Mouse (Mus musculus): ENCODE measurements around the gene Cdk15. TPM values are rescaled to one million over a fixed set of nuclear protein-coding genes. Genes with fewer than 3 reads are reported as not detected.

Cdk15 gene
- polyA plus RNA-seq, 1 experiment from 2014 or later = 0.79 TPM

DNA sequence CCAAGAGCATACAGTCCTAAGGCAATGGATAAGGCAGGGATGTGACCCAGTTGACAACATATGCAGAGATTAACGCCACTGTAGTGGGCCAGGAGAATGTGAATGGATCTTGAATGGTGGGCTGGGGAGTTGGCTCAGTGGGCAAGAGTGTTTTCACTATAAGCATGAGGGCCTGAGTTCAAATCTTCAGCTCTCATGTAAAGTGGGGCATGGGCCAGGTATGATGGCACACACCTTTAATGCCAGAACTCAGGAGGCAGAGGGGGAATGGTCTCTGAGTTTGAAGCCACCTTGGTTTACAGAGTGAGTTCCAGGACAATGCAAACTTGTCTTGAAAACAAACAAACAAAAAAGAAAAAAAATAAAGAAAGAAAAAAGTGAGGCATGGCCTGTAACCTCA, 79.5 kb downstream of the Cdk15 start:
- no peaks in the 10 kb centered on the region for H3K27me3 ChIP-seq (ENCODE audit: control insufficient read depth, insufficient read depth, low read length)

GRCm38 (mm10) chr1:59340814-59341588, 84.3 kb downstream of the Cdk15 start:
- peaks cover 5% of the 10 kb centered on the region for H3K4me1 ChIP-seq (ENCODE audit: control insufficient read depth, insufficient read depth, low read length)
- H3K36me3 ChIP-seq (replicated peaks; ENCODE audit: control insufficient read depth, insufficient read depth, low read depth, low read length) = no peaks in the 10 kb centered on the region
- peak overlapping the region; percentile 44 for H3K27ac ChIP-seq (replicated peaks; ENCODE audit: low read depth, low read length)
- peak overlapping the region; percentile 13; the same call in 1 of the 2 replicates for H3K4me2 ChIP-seq (ENCODE audit: low read depth, low read length)
- H3K27me3 ChIP-seq (ENCODE audit: control insufficient read depth, insufficient read depth, low read length) = no peaks in the 10 kb centered on the region
- 3% methylated on average over 16 of the region's 16 CpGs for WGBS
- DNase-seq (ENCODE audit: low spot score) = peak; percentile 75
- H3K9ac ChIP-seq (replicated peaks; ENCODE audit: low read length) = 0 out of 2 replicates have a peak overlapping the region, but pooled peaks have one; percentile 6
- no peak overlapping the region for H3K4me3 ChIP-seq (ENCODE audit: low read depth, low read length)
- no peaks in the 10 kb centered on the region for H3K9me3 ChIP-seq (replicated peaks; ENCODE audit: control insufficient read depth, low read length)
- peak; percentile 74; the same call in 1 of the 2 replicates for ATAC-seq (replicated peaks; ENCODE audit: insufficient number of reproducible peaks, low FRiP score, low TSS enrichment, low read depth)

More for the DNA sequence above, 79.5 kb downstream of the Cdk15 start:
- 94% methylated on average over 1 of the region's 1 CpGs for WGBS
- no peak overlapping the region for H3K9ac ChIP-seq (replicated peaks; ENCODE audit: low read length)
- no peak overlapping the region for H3K4me3 ChIP-seq (ENCODE audit: low read depth, low read length)
- ATAC-seq (replicated peaks; ENCODE audit: insufficient number of reproducible peaks, low FRiP score, low TSS enrichment, low read depth) (no peak), DNase-seq (ENCODE audit: low spot score) (no peak)
- no peaks in the 10 kb centered on the region for H3K9me3 ChIP-seq (replicated peaks; ENCODE audit: control insufficient read depth, low read length)
- no peaks in the 10 kb centered on the region for H3K36me3 ChIP-seq (replicated peaks; ENCODE audit: control insufficient read depth, insufficient read depth, low read depth, low read length)
- peaks cover 10% of the 10 kb centered on the region for H3K4me1 ChIP-seq (ENCODE audit: control insufficient read depth, insufficient read depth, low read length)
- H3K4me2 ChIP-seq (ENCODE audit: low read depth, low read length) = no peak overlapping the region
- H3K27ac ChIP-seq (replicated peaks; ENCODE audit: low read depth, low read length) = no peak overlapping the region

GRCm38 (mm10) chr1:59341697-59342096, 85.0 kb downstream of the Cdk15 start:
- Histone ChIP-seq H3K27ac (replicated peaks; ENCODE audit: low read depth, low read length) (0 out of 2 replicates have a peak overlapping the region, but pooled peaks have one; percentile 37), H3K4me1 (ENCODE audit: control insufficient read depth, insufficient read depth, low read length) (peaks cover 5% of the 10 kb centered on the region), H3K4me2 (ENCODE audit: low read depth, low read length) (no peak overlapping the region), H3K4me3 (ENCODE audit: low read depth, low read length) (no peak overlapping the region), H3K9me3 (replicated peaks; ENCODE audit: control insufficient read depth, low read length) (no peaks in the 10 kb centered on the region), H3K9ac (replicated peaks; ENCODE audit: low read length) (no peak overlapping the region), H3K27me3 (ENCODE audit: control insufficient read depth, insufficient read depth, low read length) (no peaks in the 10 kb centered on the region), H3K36me3 (replicated peaks; ENCODE audit: control insufficient read depth, insufficient read depth, low read depth, low read length) (no peaks in the 10 kb centered on the region)
- DNase-seq (ENCODE audit: low spot score) (peak; percentile 38), ATAC-seq (replicated peaks; ENCODE audit: insufficient number of reproducible peaks, low FRiP score, low TSS enrichment, low read depth) (peak; percentile 50; the same call in 1 of the 2 replicates)
- 14% methylated on average over 3 of the region's 3 CpGs for WGBS

DNA sequence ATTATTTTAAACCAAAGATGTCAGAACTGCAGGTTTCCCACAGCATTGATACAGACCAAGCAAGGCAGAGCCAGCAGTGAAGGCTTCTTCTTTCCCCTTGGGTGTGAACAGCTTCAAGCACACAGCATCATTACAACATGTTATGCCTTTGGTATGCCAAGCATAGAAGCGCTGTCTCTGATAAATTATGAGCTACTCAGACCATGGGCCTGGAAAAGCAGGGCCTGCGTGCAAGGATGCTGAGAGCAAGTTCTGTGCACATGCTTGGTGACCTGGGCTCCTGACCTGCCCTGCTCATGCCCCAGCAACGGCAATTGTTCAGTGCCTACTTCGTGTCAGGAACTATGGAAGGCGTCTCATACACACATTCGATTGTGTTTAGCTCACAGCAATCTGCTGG, 85.4 kb downstream of the Cdk15 start:
- peaks cover 5% of the 10 kb centered on the region for H3K4me1 ChIP-seq (ENCODE audit: control insufficient read depth, insufficient read depth, low read length)
- ATAC-seq (replicated peaks; ENCODE audit: insufficient number of reproducible peaks, low FRiP score, low TSS enrichment, low read depth) = 0 out of 2 replicates have a peak, but pooled peaks have one; percentile 31
- H3K4me2 ChIP-seq (ENCODE audit: low read depth, low read length) = no peak overlapping the region
- H3K27ac ChIP-seq (replicated peaks; ENCODE audit: low read depth, low read length) = 0 out of 2 replicates have a peak overlapping the region, but pooled peaks have one; percentile 37
- no peaks in the 10 kb centered on the region for H3K36me3 ChIP-seq (replicated peaks; ENCODE audit: control insufficient read depth, insufficient read depth, low read depth, low read length)
- H3K9me3 ChIP-seq (replicated peaks; ENCODE audit: control insufficient read depth, low read length) = no peaks in the 10 kb centered on the region
- H3K9ac ChIP-seq (replicated peaks; ENCODE audit: low read length) = no peak overlapping the region
- no peak overlapping the region for H3K4me3 ChIP-seq (ENCODE audit: low read depth, low read length)
- DNase-seq (ENCODE audit: low spot score) = no peak
- WGBS = 63% methylated on average over 6 of the region's 6 CpGs
- H3K27me3 ChIP-seq (ENCODE audit: control insufficient read depth, insufficient read depth, low read length) = no peaks in the 10 kb centered on the region

- Histone ChIP-seq H3K27me3 (ENCODE audit: control insufficient read depth, insufficient read depth, low read length) (no peaks in the 10 kb centered on the region), H3K9ac (replicated peaks; ENCODE audit: low read length) (no peak overlapping the region)
- WGBS = 77% methylated on average over 4 of the region's 4 CpGs
These were observed 96.0 kb downstream of the Cdk15 start for GRCm38 (mm10) chr1:59352706-59353105.

DNA sequence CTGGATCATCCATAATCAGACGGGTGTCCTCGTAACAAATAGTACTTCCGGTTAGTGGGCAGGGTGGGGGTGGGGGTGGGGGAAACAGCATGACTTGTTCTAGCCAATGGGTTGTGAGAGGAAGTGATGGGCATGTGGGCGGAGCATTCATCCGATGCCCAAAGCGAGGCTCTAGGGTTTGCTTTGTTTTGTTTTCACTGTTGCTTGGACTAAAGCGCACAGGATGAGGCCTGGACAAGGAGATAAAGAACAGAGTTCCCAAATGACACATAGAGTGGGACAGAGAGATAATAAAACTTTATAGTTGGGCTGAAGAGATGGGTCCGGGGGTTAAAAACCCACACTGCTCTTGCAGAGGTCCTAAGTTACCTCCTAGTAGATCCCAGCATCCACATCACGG, 98.7 kb downstream of the Cdk15 start:
- no peak overlapping the region for H3K4me3 ChIP-seq (ENCODE audit: low read depth, low read length)
- WGBS = 88% methylated on average over 9 of the region's 9 CpGs

More at GRCm38 (mm10) chr1:59352706-59353105, 96.0 kb downstream of the Cdk15 start:
- Histone ChIP-seq H3K27ac (replicated peaks; ENCODE audit: low read depth, low read length) (no peak overlapping the region), H3K36me3 (replicated peaks; ENCODE audit: control insufficient read depth, insufficient read depth, low read depth, low read length) (no peaks in the 10 kb centered on the region), H3K4me2 (ENCODE audit: low read depth, low read length) (no peak overlapping the region), H3K9me3 (replicated peaks; ENCODE audit: control insufficient read depth, low read length) (no peaks in the 10 kb centered on the region), H3K4me1 (ENCODE audit: control insufficient read depth, insufficient read depth, low read length) (no peaks in the 10 kb centered on the region), H3K4me3 (ENCODE audit: low read depth, low read length) (no peak overlapping the region)
- DNase-seq (ENCODE audit: low spot score) (no peak), ATAC-seq (replicated peaks; ENCODE audit: insufficient number of reproducible peaks, low FRiP score, low TSS enrichment, low read depth) (no peak)

DNA sequence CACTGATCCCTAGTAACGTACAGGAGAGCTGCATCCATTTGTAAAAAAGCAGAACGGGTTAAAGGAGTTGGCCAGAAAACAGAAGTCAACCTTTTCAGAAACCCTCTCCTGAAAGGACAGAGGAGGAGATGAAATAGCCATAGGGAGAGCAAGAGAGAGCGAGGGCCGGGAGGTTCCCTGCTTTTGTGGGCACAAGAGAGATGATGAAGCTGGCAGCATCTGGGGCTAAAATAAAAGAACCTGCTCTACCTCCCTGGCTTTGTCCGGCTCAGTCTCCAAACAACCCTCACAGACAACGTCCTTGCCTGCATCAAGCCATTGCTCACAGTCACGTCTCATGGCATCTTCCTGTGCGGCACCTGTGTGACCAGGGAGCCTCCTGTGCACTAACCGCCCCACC, 102.4 kb downstream of the Cdk15 start:
- H3K9ac ChIP-seq (replicated peaks; ENCODE audit: low read length) = no peak overlapping the region
- ATAC-seq (replicated peaks; ENCODE audit: insufficient number of reproducible peaks, low FRiP score, low TSS enrichment, low read depth) = no peak
- H3K4me3 ChIP-seq (ENCODE audit: low read depth, low read length) = no peak overlapping the region
- no peaks in the 10 kb centered on the region for H3K9me3 ChIP-seq (replicated peaks; ENCODE audit: control insufficient read depth, low read length)
- no peaks in the 10 kb centered on the region for H3K27me3 ChIP-seq (ENCODE audit: control insufficient read depth, insufficient read depth, low read length)
- no peaks in the 10 kb centered on the region for H3K36me3 ChIP-seq (replicated peaks; ENCODE audit: control insufficient read depth, insufficient read depth, low read depth, low read length)
- no peak for DNase-seq (ENCODE audit: low spot score)
- 87% methylated on average over 9 of the region's 9 CpGs for WGBS
- H3K27ac ChIP-seq (replicated peaks; ENCODE audit: low read depth, low read length) = no peak overlapping the region
- H3K4me2 ChIP-seq (ENCODE audit: low read depth, low read length) = no peak overlapping the region
- no peaks in the 10 kb centered on the region for H3K4me1 ChIP-seq (ENCODE audit: control insufficient read depth, insufficient read depth, low read length)

More for the DNA sequence above, 98.7 kb downstream of the Cdk15 start:
- no peak overlapping the region for H3K9ac ChIP-seq (replicated peaks; ENCODE audit: low read length)
- no peak overlapping the region for H3K4me2 ChIP-seq (ENCODE audit: low read depth, low read length)
- no peak overlapping the region for H3K27ac ChIP-seq (replicated peaks; ENCODE audit: low read depth, low read length)
- DNase-seq (ENCODE audit: low spot score) (no peak), ATAC-seq (replicated peaks; ENCODE audit: insufficient number of reproducible peaks, low FRiP score, low TSS enrichment, low read depth) (no peak)
- no peaks in the 10 kb centered on the region for H3K4me1 ChIP-seq (ENCODE audit: control insufficient read depth, insufficient read depth, low read length)
- H3K27me3 ChIP-seq (ENCODE audit: control insufficient read depth, insufficient read depth, low read length) = no peaks in the 10 kb centered on the region
- H3K36me3 ChIP-seq (replicated peaks; ENCODE audit: control insufficient read depth, insufficient read depth, low read depth, low read length) = no peaks in the 10 kb centered on the region
- no peaks in the 10 kb centered on the region for H3K9me3 ChIP-seq (replicated peaks; ENCODE audit: control insufficient read depth, low read length)

- Histone ChIP-seq H3K4me2 (ENCODE audit: low read depth, low read length) (no peak overlapping the region), H3K9ac (replicated peaks; ENCODE audit: low read length) (no peak overlapping the region), H3K9me3 (replicated peaks; ENCODE audit: control insufficient read depth, low read length) (no peaks in the 10 kb centered on the region), H3K4me3 (ENCODE audit: low read depth, low read length) (no peak overlapping the region), H3K27me3 (ENCODE audit: control insufficient read depth, insufficient read depth, low read length) (no peaks in the 10 kb centered on the region), H3K27ac (replicated peaks; ENCODE audit: low read depth, low read length) (no peak overlapping the region), H3K4me1 (ENCODE audit: control insufficient read depth, insufficient read depth, low read length) (no peaks in the 10 kb centered on the region), H3K36me3 (replicated peaks; ENCODE audit: control insufficient read depth, insufficient read depth, low read depth, low read length) (no peaks in the 10 kb centered on the region)
- WGBS = 62% methylated on average over 3 of the region's 3 CpGs
- no peak for DNase-seq (ENCODE audit: low spot score)
- no peak for ATAC-seq (replicated peaks; ENCODE audit: insufficient number of reproducible peaks, low FRiP score, low TSS enrichment, low read depth)
These were observed 104.1 kb downstream of the Cdk15 start for GRCm38 (mm10) chr1:59360834-59361233.

Data from embryonic facial prominence, embryonic 11.5 days (tissue).